Mouse (Mus musculus): ENCODE measurements around the gene Plb1.
A peak's percentile ranks its signal among the peaks of the same experiment; 100 is the strongest.

Gene Plb1

GRCm38 (mm10) chr5:32337336-32337735, 104.8 kb downstream of the Plb1 start:
- no peak for DNase-seq

- no peak for DNase-seq
Measured at GRCm38 (mm10) chr5:32338339-32338738, 105.8 kb downstream of the Plb1 start.

GRCm38 (mm10) chr5:32338766-32339165, 106.3 kb downstream of the Plb1 start:
- no peak for DNase-seq

- no peak for DNase-seq
Measured at GRCm38 (mm10) chr5:32340246-32340645, 107.7 kb downstream of the Plb1 start.

- DNase-seq = no peak
Measured at GRCm38 (mm10) chr5:32342711-32343285, 110.3 kb downstream of the Plb1 start.

- DNase-seq = peak; percentile 85
Measured at GRCm38 (mm10) chr5:32346025-32346912, 113.8 kb downstream of the Plb1 start.

- no peak for DNase-seq
Measured at GRCm38 (mm10) chr5:32349718-32350117, 117.2 kb downstream of the Plb1 start.

- DNase-seq = no peak
Measured at GRCm38 (mm10) chr5:32350551-32351256, 118.2 kb downstream of the Plb1 start.

GRCm38 (mm10) chr5:32351721-32352465, 119.4 kb downstream of the Plb1 start:
- no peak for DNase-seq

- no peak for DNase-seq
Measured at GRCm38 (mm10) chr5:32352845-32353244, 120.3 kb downstream of the Plb1 start.

- no peak for DNase-seq
Measured at GRCm38 (mm10) chr5:32353280-32353679, 120.8 kb downstream of the Plb1 start.

- DNase-seq = no peak
Measured at GRCm38 (mm10) chr5:32360511-32360910, 128.0 kb downstream of the Plb1 start.

GRCm38 (mm10) chr5:32361441-32362235, 129.1 kb downstream of the Plb1 start:
- DNase-seq = peak; percentile 65

GRCm38 (mm10) chr5:32369391-32369790, 136.9 kb downstream of the Plb1 start:
- no peak for DNase-seq

GRCm38 (mm10) chr5:32371239-32371638, 138.7 kb downstream of the Plb1 start:
- DNase-seq = no peak

- DNase-seq = no peak
Measured at GRCm38 (mm10) chr5:32378546-32378945, 146.0 kb downstream of the Plb1 start.

- no peak for DNase-seq
Measured at GRCm38 (mm10) chr5:32388656-32389055, 156.1 kb downstream of the Plb1 start.

GRCm38 (mm10) chr5:32390295-32390694, 157.8 kb downstream of the Plb1 start:
- DNase-seq = no peak

GRCm38 (mm10) chr5:32392281-32392680, 159.8 kb downstream of the Plb1 start:
- no peak for DNase-seq

- DNase-seq = no peak
Measured at GRCm38 (mm10) chr5:32394586-32394985, 162.1 kb downstream of the Plb1 start.

- no peak for DNase-seq
Measured at GRCm38 (mm10) chr5:32395101-32395892, 162.8 kb downstream of the Plb1 start.

Measured in cerebellum, adult 11 months (tissue).